Mouse (Mus musculus): ENCODE data around the gene Scgb2b2. TPM values are rescaled to one million over a fixed set of nuclear protein-coding genes. Genes with fewer than 3 reads are reported as not detected.

Scgb2b2 gene
- not detected for polyA plus RNA-seq (2012; fragmentation: generic; extraction: Trizol)

DNA sequence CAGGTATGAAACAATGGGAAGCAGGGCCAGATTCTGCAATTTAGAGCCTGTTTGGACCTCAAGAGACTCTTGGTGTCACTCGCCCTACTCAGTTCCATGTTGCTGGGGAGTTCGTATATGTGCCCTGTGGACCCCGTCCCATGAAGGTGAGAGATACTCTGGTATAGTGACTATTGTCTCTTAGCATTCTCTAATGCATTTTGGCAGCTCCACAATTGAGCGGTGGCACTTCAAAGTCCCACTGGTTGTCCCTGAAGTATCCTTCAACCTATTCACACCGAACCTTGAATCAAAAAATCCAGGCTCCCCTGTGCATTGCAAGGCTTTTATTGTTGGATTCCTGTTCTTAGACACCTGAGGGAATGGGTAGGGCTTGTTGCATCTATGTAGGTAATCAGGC lies at the start of gene Scgb2b2:
Scgb2b2 (plus strand) TSS at position 301 of the 400 bp plus-strand sequence.
- H3ac ChIP-seq (ENCODE audit: control insufficient read depth, insufficient read length): no peak within 1 kb of the TSS
- no peak within 1 kb of the TSS for H3K4me3 ChIP-seq
- TF ChIP-seq MYOG (IDR thresholded peaks at IDR 0.05; ENCODE audit: control insufficient read depth in 1 of 3, insufficient read depth in 1 of 3, insufficient read length in 2 of 3, low read depth in 2 of 3) (no peak), REST (IDR thresholded peaks at IDR 0.05; ENCODE audit: insufficient read depth, insufficient read length) (no peak), TCF3 (IDR thresholded peaks at IDR 0.05; ENCODE audit: insufficient read length, low read depth) (no peak), E2F4 (IDR thresholded peaks at IDR 0.05; ENCODE audit: insufficient read depth) (no peak), POLR2AphosphoS2 (IDR thresholded peaks at IDR 0.05; ENCODE audit: insufficient read length, low read depth) (no peak), TCF12 (IDR thresholded peaks at IDR 0.05; ENCODE audit: insufficient read depth, poor library complexity, severe bottlenecking) (no peak), CEBPB (IDR thresholded peaks at IDR 0.05; ENCODE audit: insufficient read depth, poor library complexity, severe bottlenecking) (no peak), POLR2A (IDR thresholded peaks at IDR 0.05; ENCODE audit: insufficient read length, low read depth) (no peak), MYOD1 (IDR thresholded peaks at IDR 0.05; ENCODE audit: control insufficient read depth in 1 of 3, insufficient read length in 2 of 3, low read depth in 2 of 3) (no peak), USF1 (IDR thresholded peaks at IDR 0.05; ENCODE audit: low read depth) (no peak), SRF (IDR thresholded peaks at IDR 0.05; ENCODE audit: control insufficient read depth, insufficient read length, low read depth) (no peak), MAX (IDR thresholded peaks at IDR 0.05; ENCODE audit: low read depth) (no peak)
- no peaks in the 10 kb centered on the region for H3K36me3 ChIP-seq (ENCODE audit: control insufficient read depth, insufficient read depth)
- H3K79me2 ChIP-seq (ENCODE audit: control insufficient read depth, insufficient read depth): no peaks in the 10 kb centered on the region
- H3K27me3 ChIP-seq (ENCODE audit: control insufficient read depth, insufficient read depth, insufficient read length): no peaks in the 10 kb centered on the region
- no peak within 1 kb of the TSS for H3K4me2 ChIP-seq (ENCODE audit: low read depth)

DNA sequence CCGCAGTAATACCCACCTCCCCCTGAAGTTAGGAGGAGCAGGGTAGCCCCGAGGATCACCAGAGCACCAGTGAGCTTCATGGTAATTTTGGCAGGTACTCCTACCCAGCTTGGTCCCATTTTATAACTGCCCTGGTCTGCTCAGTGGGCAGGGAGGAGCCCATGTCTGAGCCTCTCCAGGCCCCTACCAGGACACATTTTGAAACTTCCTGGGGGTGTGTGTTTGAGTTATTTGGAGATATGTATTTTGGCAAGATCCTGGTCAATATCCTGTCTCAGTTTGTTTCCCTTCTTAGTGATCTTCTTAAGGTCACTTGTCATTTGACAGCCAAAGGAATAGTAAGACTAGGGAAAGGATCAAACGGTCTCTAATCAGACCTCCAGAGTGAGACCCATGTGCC lies 1.4 kb downstream of the Scgb2b2 start, which contains the start of gene Scgb1b2:
Scgb1b2 (minus strand) TSS at position 101 of the 400 bp plus-strand sequence.
- Histone ChIP-seq H3K4me3 (no peak within 1 kb of the TSS), H3ac (ENCODE audit: control insufficient read depth, insufficient read length) (no peak within 1 kb of the TSS), H3K27me3 (ENCODE audit: control insufficient read depth, insufficient read depth, insufficient read length) (no peaks in the 10 kb centered on the region), H3K79me2 (ENCODE audit: control insufficient read depth, insufficient read depth) (no peaks in the 10 kb centered on the region), H3K36me3 (ENCODE audit: control insufficient read depth, insufficient read depth) (no peaks in the 10 kb centered on the region), H3K4me2 (ENCODE audit: low read depth) (no peak within 1 kb of the TSS)
- no peak for TF ChIP-seq TCF3 (IDR thresholded peaks at IDR 0.05; ENCODE audit: insufficient read length, low read depth)
- TF ChIP-seq POLR2A (IDR thresholded peaks at IDR 0.05; ENCODE audit: insufficient read length, low read depth): no peak
- no peak for TF ChIP-seq TCF12 (IDR thresholded peaks at IDR 0.05; ENCODE audit: insufficient read depth, poor library complexity, severe bottlenecking)
- TF ChIP-seq POLR2AphosphoS2 (IDR thresholded peaks at IDR 0.05; ENCODE audit: insufficient read length, low read depth): no peak
- no peak for TF ChIP-seq MAX (IDR thresholded peaks at IDR 0.05; ENCODE audit: low read depth)
- TF ChIP-seq SRF (IDR thresholded peaks at IDR 0.05; ENCODE audit: control insufficient read depth, insufficient read length, low read depth): no peak
- no peak for TF ChIP-seq E2F4 (IDR thresholded peaks at IDR 0.05; ENCODE audit: insufficient read depth)
- no peak for TF ChIP-seq REST (IDR thresholded peaks at IDR 0.05; ENCODE audit: insufficient read depth, insufficient read length)
- TF ChIP-seq MYOG (IDR thresholded peaks at IDR 0.05; ENCODE audit: control insufficient read depth in 1 of 3, insufficient read depth in 1 of 3, insufficient read length in 2 of 3, low read depth in 2 of 3): no peak
- TF ChIP-seq USF1 (IDR thresholded peaks at IDR 0.05; ENCODE audit: low read depth): no peak
- TF ChIP-seq MYOD1 (IDR thresholded peaks at IDR 0.05; ENCODE audit: control insufficient read depth in 1 of 3, insufficient read length in 2 of 3, low read depth in 2 of 3): no peak
- TF ChIP-seq CEBPB (IDR thresholded peaks at IDR 0.05; ENCODE audit: insufficient read depth, poor library complexity, severe bottlenecking): no peak

Other genes with a start within 250 kb of the Scgb2b2 start
- gene Fxyd5, start 248.0 kb upstream of the Scgb2b2 start, polyA plus RNA-seq (2012; fragmentation: generic; extraction: Trizol): 31.0 TPM
- gene Fxyd7, start 239.0 kb upstream of the Scgb2b2 start, polyA plus RNA-seq (2012; fragmentation: generic; extraction: Trizol): not detected
- gene Fxyd1, start 233.3 kb upstream of the Scgb2b2 start, polyA plus RNA-seq (2012; fragmentation: generic; extraction: Trizol): 8.4 TPM
- gene Lgi4, start 231.2 kb upstream of the Scgb2b2 start, polyA plus RNA-seq (2012; fragmentation: generic; extraction: Trizol): not detected
- 0.01 TPM for gene Fxyd3, start 213.8 kb upstream of the Scgb2b2 start, polyA plus RNA-seq (2012; fragmentation: generic; extraction: Trizol)
- not detected for gene Hpn, start 175.2 kb upstream of the Scgb2b2 start, polyA plus RNA-seq (2012; fragmentation: generic; extraction: Trizol)
- 4.1 TPM for gene Scn1b, start 163.5 kb upstream of the Scgb2b2 start, polyA plus RNA-seq (2012; fragmentation: generic; extraction: Trizol)
- 25.5 TPM for gene Gramd1a, start 134.6 kb upstream of the Scgb2b2 start, polyA plus RNA-seq (2012; fragmentation: generic; extraction: Trizol)
- not detected for gene Scgb1b2, start 1.3 kb downstream of the Scgb2b2 start, polyA plus RNA-seq (2012; fragmentation: generic; extraction: Trizol)
- gene Scgb2b3, start 71.6 kb downstream of the Scgb2b2 start, polyA plus RNA-seq (2012; fragmentation: generic; extraction: Trizol): not detected
- gene Scgb1b3, start 85.1 kb downstream of the Scgb2b2 start, polyA plus RNA-seq (2012; fragmentation: generic; extraction: Trizol): not detected